22 mouse cellular contexts compared by ENCODE assay signal in genomic region chr14:121151837-121152236, GRCm38 (mm10).
DNase-seq lines count a peak whose midpoint lies in the region; ATAC-seq and TF ChIP-seq lines count a peak whose summit lies in the region.
"Had no signal": no experiment of that assay in that cellular context is flagged by ENCODE, and none has a peak within 500 bp of the region (broad histone marks: within the 10 kb centered on the region; RNA-seq: fewer than 3 reads in every experiment).

No protein-coding gene starts in this region.

- H3K4me1 ChIP-seq in forebrain, embryonic 15.5 days = peaks cover 54% of the 10 kb centered on the region
- H3K4me1 ChIP-seq in forebrain, embryonic 12.5 days = peaks cover 40% of the 10 kb centered on the region
- H3K4me1 ChIP-seq in kidney, embryonic 16.5 days (ENCODE audit: insufficient read depth, low read length) = peaks cover 56% of the 10 kb centered on the region
- H3K4me1 ChIP-seq in midbrain, embryonic 16.5 days (ENCODE audit: control insufficient read depth, insufficient read depth, low read length) = peaks cover 41% of the 10 kb centered on the region

- H3K4me3 ChIP-seq in forebrain, embryonic 15.5 days = no peak overlapping the region
- H3K4me3 ChIP-seq in forebrain, embryonic 12.5 days (replicated peaks) = no peak overlapping the region
- no peak overlapping the region for H3K4me3 ChIP-seq in kidney, embryonic 16.5 days (ENCODE audit: low read length)
- H3K4me3 ChIP-seq in midbrain, embryonic 16.5 days (ENCODE audit: low read depth, low read length) = no peak overlapping the region
- H3K4me3 ChIP-seq: heart, embryonic 12.5 days; hindbrain, embryonic 13.5 days; intestine, embryonic 15.5 days; left cerebral cortex, adult 2 months; liver, embryonic 15.5 days; neural tube, embryonic 13.5 days had no signal

- H3K9ac ChIP-seq in forebrain, embryonic 15.5 days (replicated peaks) = no peak overlapping the region
- no peak overlapping the region for H3K9ac ChIP-seq in forebrain, embryonic 12.5 days
- no peak overlapping the region for H3K9ac ChIP-seq in kidney, embryonic 16.5 days (replicated peaks; ENCODE audit: low read length)
- no peak overlapping the region for H3K9ac ChIP-seq in midbrain, embryonic 16.5 days (ENCODE audit: low read depth, low read length)
- H3K9ac ChIP-seq: heart, embryonic 12.5 days; intestine, embryonic 15.5 days; liver, embryonic 15.5 days; neural tube, embryonic 13.5 days had no signal

- no peak overlapping the region for H3K4me2 ChIP-seq in forebrain, embryonic 15.5 days (replicated peaks)
- H3K4me2 ChIP-seq in forebrain, embryonic 12.5 days = no peak overlapping the region
- H3K4me2 ChIP-seq in kidney, embryonic 16.5 days (replicated peaks; ENCODE audit: low read depth, low read length) = no peak overlapping the region
- no peak overlapping the region for H3K4me2 ChIP-seq in midbrain, embryonic 16.5 days (ENCODE audit: low read length)
- H3K4me2 ChIP-seq: heart, embryonic 12.5 days; hindbrain, embryonic 13.5 days; intestine, embryonic 15.5 days; liver, embryonic 15.5 days; midbrain, embryonic 11.5 days; neural tube, embryonic 13.5 days had no signal

- H3K9me3 ChIP-seq in forebrain, embryonic 15.5 days = no peaks in the 10 kb centered on the region
- H3K9me3 ChIP-seq in forebrain, embryonic 12.5 days = 0 out of 2 replicates have a peak, but pooled peaks cover 4% of the 10 kb centered on the region
- H3K9me3 ChIP-seq in kidney, embryonic 16.5 days (ENCODE audit: low read length) = peaks cover 5% of the 10 kb centered on the region; the same call in 1 of the 2 replicates
- no peaks in the 10 kb centered on the region for H3K9me3 ChIP-seq in midbrain, embryonic 16.5 days (replicated peaks; ENCODE audit: control insufficient read depth, low read length, poor library complexity, severe bottlenecking)
- H3K9me3 ChIP-seq: heart, embryonic 12.5 days; hindbrain, embryonic 13.5 days; intestine, embryonic 15.5 days; liver, embryonic 15.5 days; neural tube, embryonic 13.5 days had no signal

- TF ChIP-seq CTCF in brain, embryonic 14.5 days (IDR thresholded peaks at IDR 0.05; ENCODE audit: borderline replicate concordance, extremely low read depth, insufficient read depth, insufficient read length) = no peak

- no peak for DNase-seq in kidney, postnatal 10 days
- peak; percentile 67 for DNase-seq in brain, embryonic 14.5 days (ENCODE audit: low read depth)
- peak; percentile 54 to 55 for DNase-seq in kidney, postnatal 36 days
- DNase-seq in liver = no peak
- DNase-seq: adrenal gland, postnatal 36 days; cerebellum, adult 9-10 months; heart, postnatal 14 days; left cerebral cortex, postnatal 4 days; thymus, postnatal 36 days had no signal

- 63% methylated on average over 10 of the region's 10 CpGs for WGBS in forebrain, embryonic 15.5 days
- WGBS in forebrain, embryonic 12.5 days = 85% methylated on average over 10 of the region's 10 CpGs
- WGBS in kidney, embryonic 16.5 days = 84% methylated on average over 10 of the region's 10 CpGs
- WGBS in midbrain, embryonic 16.5 days = 76% methylated on average over 10 of the region's 10 CpGs

- ATAC-seq in forebrain, embryonic 15.5 days (replicated peaks) = peak; percentile 47; the same call in 1 of the 2 replicates
- no peak for ATAC-seq in forebrain, embryonic 12.5 days (ENCODE audit: low FRiP score)
- no peak for ATAC-seq in kidney, embryonic 16.5 days (ENCODE audit: low FRiP score, low TSS enrichment)
- no peak for ATAC-seq in midbrain, embryonic 16.5 days
- ATAC-seq: intestine, embryonic 15.5 days; lung, postnatal 0 days had no signal

- H3K27me3 ChIP-seq in forebrain, embryonic 15.5 days = no peaks in the 10 kb centered on the region
- no peaks in the 10 kb centered on the region for H3K27me3 ChIP-seq in forebrain, embryonic 12.5 days
- no peaks in the 10 kb centered on the region for H3K27me3 ChIP-seq in kidney, embryonic 16.5 days (ENCODE audit: insufficient read depth, low read length)
- no peaks in the 10 kb centered on the region for H3K27me3 ChIP-seq in midbrain, embryonic 16.5 days (ENCODE audit: control insufficient read depth, insufficient read depth, low read depth, low read length)
- H3K27me3 ChIP-seq: CH12.LX; heart, embryonic 12.5 days; hindbrain, embryonic 13.5 days; intestine, embryonic 15.5 days; liver, embryonic 15.5 days; neural tube, embryonic 13.5 days had no signal

- H3K36me3 ChIP-seq in forebrain, embryonic 15.5 days = no peaks in the 10 kb centered on the region
- H3K36me3 ChIP-seq in forebrain, embryonic 12.5 days (replicated peaks) = no peaks in the 10 kb centered on the region
- H3K36me3 ChIP-seq in kidney, embryonic 16.5 days (ENCODE audit: insufficient read depth, low read length) = no peaks in the 10 kb centered on the region
- no peaks in the 10 kb centered on the region for H3K36me3 ChIP-seq in midbrain, embryonic 16.5 days (ENCODE audit: control insufficient read depth, insufficient read depth, low read length)
- H3K36me3 ChIP-seq: hindbrain, embryonic 13.5 days; intestine, embryonic 15.5 days; liver, embryonic 15.5 days; neural tube, embryonic 13.5 days had no signal

- peak overlapping the region; percentile 47 for H3K27ac ChIP-seq in forebrain, embryonic 15.5 days (replicated peaks)
- H3K27ac ChIP-seq in forebrain, embryonic 12.5 days = no peak overlapping the region
- peak overlapping the region; percentile 62; the same call in 1 of the 2 replicates for H3K27ac ChIP-seq in kidney, embryonic 16.5 days (ENCODE audit: low read length)
- no peak overlapping the region for H3K27ac ChIP-seq in midbrain, embryonic 16.5 days (ENCODE audit: low read length)
- H3K27ac ChIP-seq: hindbrain, embryonic 13.5 days; intestine, embryonic 15.5 days; liver, embryonic 15.5 days; neural tube, embryonic 13.5 days had no signal

- TF ChIP-seq POLR2A in brain, embryonic 14.5 days (IDR thresholded peaks at IDR 0.05; ENCODE audit: borderline replicate concordance, extremely low read depth, insufficient read depth, insufficient read length, poor library complexity, severe bottlenecking) = no peak

Comparison
In these comparisons a context has a peak if more than half of its experiments do, and no peak if none do; other contexts are left out.
1. H3K27ac ChIP-seq: peak in forebrain, embryonic 15.5 days (single experiment) and kidney, embryonic 16.5 days (single experiment); none in forebrain, embryonic 12.5 days (single experiment) and midbrain, embryonic 16.5 days (single experiment).
2. DNase-seq: peak in brain, embryonic 14.5 days (single experiment) and kidney, postnatal 36 days (2 of 2); none in kidney, postnatal 10 days (single experiment) and liver (single experiment).